Mouse (Mus musculus): Measurements from ENCODE around the gene Slc25a40.

The Slc25a40 gene

DNA sequence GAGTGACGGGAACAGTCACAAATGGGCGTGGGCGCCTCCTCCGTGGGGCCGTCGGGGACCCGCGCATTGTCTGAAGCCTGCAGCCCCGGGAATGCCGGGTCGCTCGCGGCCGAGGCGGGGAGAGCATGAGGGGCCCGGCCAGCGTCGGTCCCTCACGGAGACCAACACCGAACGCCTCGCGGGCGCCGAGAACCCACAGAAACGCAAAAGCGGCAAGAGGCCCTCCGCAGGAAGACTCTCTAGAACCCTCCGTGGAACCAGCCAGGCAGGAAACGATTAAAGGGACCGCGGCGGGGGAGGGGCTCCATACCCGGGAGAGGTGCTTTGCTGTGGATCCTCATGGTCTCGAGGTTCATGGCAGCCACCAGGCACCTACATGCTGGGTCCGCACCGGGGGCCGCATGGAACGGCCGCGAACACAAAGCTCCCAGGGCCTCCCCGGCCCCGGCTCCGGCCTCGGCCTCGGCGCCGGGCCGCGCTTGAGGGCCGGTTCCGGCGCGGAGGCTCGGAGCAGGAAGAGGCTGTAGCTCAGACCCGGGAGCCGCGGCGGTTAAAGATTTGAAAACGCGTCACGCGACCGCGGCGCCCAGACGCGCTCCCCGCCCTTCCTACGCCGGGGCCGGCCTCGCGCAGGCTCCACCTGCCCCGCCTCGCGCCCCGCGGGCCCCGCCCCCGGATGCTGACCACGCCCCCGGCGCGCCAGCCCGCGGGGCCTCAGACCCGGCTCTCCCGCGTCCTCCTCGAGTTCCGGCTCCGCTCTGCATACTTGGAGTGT lies at the start of gene Slc25a40, which contains the start of gene Dbf4:
TSS of gene Slc25a40 (plus strand) at position 694 of the 775 bp plus-strand sequence.
TSS of gene Dbf4 (minus strand) at position 560 of the 775 bp plus-strand sequence.
- DNase-seq (ENCODE audit: low spot score in 2 of 2): peak; percentile 80 to 85

DNA sequence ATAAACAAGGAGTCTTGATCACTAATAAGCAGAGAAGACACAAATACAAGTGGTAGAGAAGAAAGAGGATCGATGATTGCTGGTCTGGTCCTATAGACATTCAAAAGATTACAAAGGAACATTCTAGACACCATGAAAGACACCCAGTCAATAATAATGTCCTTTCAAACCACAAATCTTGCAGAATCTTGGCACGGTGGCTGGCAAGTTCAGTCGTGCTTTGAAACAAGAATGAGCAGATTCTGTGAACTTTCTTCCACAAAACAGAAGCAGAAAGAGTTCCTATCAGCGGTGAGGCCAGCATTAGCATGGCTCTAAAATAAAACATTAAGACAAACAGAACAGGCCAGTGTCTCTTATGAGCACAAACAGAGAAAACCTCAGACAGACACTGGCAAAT lies 49.2 kb upstream of the Slc25a40 start:
- no peak for DNase-seq (ENCODE audit: low spot score in 2 of 2)

DNA sequence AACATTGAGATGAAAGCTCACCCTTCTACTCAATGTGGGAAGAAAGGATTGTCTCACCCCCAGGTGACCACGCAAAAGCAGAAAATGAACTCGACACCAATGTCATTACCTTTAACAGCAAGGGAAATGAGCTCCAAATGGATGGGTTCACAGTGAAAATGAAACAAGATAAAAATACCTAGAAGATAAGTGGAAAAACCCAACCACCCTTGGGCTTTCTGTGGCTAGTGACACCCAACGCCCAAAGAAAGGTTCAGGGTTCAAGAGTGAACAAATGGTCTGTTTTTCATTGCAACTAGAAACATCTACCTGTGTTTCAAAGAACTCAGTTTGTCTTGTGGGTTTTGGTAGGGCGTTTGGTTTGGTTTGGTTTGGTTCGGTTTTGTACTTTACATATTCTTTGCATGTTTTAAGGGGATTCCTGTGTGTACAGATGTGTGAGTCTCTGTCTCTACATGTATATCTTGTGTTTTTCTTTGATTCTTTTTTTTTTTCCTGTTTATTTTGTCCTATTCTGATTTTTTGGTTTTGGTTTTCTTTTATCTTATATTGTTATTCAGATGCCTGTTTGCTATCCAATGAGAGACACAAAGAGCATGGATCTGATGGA lies 48.2 kb upstream of the Slc25a40 start:
- no peak for DNase-seq (ENCODE audit: low spot score in 2 of 2)

DNA sequence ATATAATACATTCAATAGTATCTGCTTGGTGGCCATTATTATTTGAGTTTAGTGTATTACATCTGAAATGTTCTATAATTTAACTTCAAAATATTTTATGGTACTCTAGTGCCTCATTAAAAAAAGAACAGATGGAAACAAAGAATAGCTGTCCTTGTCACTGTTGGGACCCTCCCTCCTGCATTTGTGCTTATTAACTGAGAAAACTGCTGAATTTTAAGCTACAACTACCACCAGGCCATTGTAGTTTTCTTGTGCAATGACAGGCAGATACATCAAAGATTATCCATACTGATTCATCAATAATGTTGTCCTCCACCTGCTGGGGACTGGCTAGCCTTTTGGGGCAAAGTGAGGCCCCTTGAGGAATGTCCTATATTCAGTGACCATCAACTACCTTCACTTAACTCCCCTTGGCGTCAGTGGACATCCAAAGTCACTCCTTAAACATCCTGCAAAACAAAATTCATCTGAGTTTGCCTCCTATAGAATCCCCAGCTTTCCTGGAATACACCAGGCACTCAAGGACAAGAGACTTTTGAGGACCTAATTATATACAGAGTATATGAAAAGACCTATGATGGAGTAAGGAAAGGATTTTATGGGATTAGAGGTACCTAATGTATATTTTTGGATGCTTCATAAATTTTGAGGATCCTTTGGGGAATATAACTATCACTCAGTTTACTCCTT lies 28.6 kb upstream of the Slc25a40 start:
- no peak for DNase-seq (ENCODE audit: low spot score in 2 of 2)

DNA sequence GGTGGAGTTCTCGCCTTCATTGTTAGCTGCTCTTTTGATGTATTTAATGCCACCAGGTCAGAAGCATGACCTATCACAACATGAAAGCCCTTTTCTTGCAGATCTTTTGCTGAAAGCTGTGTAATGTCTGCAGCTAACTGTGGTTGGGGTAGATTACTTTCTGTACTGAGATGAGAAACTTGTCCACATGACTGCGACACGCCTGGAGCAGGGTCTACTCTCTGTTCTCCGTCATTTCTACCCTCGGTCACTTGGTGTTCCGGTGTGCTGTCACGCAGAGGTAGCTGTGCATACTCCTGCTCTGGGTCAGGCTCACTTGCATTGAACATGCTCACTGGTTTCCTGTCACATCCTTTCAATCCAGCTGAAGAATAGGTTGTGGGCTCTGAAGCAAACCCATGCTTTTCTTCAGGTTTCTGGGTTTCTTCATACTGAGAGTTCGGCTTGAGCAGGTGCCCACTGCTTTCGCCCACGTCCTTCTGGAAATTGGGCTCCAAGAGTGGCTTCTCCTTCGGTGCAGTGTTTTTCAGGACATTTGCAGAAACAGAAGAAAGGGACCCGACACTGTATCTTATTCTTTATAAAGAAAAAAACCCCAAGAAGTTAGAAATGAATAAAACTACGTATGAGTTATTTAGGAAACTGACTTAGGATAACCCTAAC lies 24.9 kb upstream of the Slc25a40 start:
- peak in 1 of 2 experiments; percentile 20 for DNase-seq (ENCODE audit: low spot score in 2 of 2)

DNA sequence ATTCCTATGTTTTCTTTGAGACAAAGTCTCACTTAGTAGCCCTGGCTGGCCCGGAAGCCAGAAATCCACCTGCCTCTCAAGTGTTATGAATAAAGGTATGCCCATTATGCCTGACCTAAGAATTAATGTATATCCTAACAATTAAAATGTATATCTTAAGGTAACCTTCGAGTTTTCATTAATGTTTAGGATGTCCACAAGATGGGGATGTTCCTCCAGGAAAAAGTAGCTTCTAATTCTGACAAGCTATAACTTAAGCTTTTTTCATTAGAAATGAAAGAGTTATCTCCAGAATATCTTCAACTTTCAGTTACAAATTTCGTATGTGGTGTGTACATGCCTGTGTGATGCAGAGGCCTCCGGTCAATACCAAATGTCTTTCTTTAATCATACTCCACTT lies 13.9 kb upstream of the Slc25a40 start:
- DNase-seq (ENCODE audit: low spot score in 2 of 2): no peak

DNA sequence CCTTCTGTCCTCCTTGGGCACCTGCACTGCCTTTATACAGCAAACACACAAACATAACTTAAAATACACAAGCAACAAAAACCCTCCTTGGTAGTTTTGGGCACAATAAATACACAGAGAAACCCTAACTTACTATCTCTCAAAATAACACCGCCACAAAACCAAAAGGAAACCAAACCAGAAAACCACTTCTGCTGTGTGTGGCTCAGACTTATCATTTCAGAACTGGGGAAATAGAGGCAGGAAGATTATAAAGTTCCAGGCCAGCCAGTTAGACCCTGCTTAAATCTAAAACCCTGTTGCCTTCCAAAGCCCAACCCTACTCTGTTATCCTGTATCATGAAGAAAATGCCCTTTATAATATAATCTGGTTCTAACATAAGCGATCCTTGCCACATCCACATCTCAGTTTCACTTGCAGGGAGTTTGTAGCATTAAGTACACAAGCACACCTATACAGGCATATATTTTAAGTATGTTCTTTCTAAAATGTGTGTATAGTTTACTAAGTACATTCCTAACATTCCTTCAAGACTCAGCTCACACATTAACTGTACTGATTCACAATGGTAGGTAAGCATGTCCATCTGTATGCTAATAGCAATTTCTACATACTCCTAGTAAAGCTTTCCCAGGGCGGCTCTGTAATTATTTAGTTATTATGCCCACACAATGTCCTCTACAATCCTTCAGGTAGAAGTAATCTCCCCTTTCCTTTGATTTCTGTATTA lies 5.8 kb upstream of the Slc25a40 start:
- no peak for DNase-seq (ENCODE audit: low spot score in 2 of 2)

DNA sequence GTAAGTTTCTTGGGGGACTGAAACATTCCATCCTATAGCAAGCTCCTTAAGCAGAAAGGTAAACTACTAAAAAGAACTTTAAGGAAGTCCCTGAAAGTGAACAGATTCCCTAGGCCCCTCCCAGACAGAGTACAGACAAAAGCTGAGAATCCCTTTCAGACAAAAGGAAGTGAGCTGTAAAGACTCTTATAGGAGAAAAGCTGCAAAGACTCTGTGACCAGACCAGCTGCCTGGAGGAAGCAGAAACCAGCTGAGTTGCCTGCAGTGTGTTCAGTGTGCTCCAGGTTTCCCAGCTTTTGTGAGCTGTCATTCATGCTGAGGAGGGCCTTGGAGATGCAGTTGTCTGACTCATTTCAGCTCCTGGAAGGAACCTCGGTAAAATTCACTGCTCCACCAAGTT lies 5.2 kb upstream of the Slc25a40 start:
- DNase-seq (ENCODE audit: low spot score in 2 of 2): no peak

DNA sequence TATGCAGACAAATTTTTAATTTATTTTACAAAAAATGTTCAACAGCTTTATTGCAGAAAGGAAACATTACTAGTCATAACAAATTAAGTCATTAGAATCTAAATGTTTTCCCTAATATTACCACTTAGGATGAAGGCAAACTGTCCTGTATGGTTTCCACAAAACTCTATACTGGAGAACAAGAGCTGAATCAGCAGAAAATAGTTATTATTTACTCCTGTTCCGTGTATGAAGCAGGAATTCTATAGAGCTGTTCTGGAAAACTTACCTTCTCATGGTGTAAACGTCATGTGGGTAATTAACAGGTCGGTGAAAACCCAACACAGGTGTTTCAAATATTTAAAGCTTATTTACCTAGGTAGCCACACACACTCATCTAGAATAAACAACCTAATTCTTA lies 1.2 kb upstream of the Slc25a40 start:
- no peak for DNase-seq (ENCODE audit: low spot score in 2 of 2)

DNA sequence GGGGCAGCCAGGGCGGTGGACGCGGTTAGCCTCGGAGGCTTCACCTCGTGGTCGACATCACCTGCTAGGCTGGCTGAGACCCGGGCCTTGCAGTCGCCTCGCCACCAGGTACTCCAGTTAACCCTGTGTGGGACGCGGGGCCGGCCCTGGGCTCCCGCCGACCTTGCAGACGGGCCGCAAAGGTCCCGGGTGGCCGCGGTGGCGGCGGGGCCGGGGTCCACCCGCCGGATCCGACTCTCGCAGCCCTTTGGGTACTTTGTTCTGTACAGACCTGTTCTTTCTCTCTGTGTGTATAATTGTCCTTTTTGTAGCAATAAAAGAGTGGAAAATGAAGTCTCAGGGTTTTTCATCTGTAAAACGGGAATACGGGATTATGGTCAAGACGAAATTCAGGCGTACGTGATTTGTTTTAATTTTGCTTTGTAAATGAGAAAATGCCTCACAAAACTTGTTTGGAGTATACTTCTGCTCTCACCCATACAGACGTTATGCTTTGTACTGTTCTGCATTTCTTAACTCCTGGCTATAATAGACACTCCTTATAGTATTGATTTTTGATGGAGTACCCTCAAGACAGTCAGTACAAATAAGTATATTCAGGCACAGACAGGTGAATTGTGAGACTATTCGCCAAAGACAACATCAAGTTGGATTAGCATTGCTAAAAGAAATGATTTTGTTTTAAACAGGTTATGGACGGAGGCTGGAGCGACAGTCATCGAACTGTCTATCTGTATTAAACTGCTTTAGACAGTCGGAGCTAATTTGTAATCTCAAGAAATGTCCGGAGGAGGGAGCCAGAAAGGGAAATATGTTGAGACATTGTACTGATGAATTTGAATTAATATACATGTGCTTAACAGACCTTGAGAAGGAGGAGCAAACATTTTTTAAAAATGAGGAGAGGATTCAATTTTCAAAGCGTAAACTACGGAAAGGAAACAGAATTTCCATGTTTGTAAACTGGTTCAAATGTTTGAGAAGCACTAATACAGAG lies 580 bp downstream of the Slc25a40 start:
- DNase-seq (ENCODE audit: low spot score in 2 of 2): no peak

DNA sequence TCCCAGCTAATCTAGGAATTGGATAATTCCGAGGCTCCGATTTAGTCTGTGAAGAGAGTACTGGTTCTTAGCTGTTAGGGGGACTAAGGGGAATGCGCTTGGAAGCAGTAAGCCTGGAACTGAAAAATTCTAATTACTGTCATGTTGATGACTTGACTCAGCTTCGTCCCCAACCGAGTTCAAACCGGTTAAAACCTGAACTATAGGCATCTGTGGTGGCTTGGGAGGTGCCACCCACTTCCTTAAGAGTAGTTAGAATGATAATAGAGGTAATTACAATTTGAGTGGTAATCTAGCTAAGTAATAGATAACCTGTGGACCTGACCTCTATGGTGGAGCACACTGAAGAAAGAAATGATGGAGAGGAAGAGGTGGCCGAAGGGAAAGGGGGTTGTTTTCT lies 1.5 kb downstream of the Slc25a40 start:
- no peak for DNase-seq (ENCODE audit: low spot score in 2 of 2)

DNA sequence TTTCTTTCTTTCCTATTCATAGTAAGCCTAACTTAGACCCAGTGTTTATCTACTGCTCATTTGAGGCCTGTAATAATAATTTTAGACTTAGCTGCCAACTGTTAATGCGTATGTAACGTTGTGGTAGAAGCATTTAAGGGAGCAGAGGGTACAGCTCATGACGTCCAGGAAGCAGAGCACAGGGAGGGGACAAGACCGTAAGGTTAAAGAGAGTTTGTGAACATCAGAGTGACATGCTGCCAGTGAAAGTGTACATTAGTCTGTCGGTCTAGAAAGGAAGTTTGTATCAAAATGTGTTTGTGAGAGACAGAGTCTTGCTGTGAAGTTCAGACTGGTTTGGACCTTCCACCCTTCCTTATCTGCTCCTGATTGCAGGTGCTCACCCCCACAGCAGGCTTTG lies 3.2 kb downstream of the Slc25a40 start:
- DNase-seq (ENCODE audit: low spot score in 2 of 2): no peak

DNA sequence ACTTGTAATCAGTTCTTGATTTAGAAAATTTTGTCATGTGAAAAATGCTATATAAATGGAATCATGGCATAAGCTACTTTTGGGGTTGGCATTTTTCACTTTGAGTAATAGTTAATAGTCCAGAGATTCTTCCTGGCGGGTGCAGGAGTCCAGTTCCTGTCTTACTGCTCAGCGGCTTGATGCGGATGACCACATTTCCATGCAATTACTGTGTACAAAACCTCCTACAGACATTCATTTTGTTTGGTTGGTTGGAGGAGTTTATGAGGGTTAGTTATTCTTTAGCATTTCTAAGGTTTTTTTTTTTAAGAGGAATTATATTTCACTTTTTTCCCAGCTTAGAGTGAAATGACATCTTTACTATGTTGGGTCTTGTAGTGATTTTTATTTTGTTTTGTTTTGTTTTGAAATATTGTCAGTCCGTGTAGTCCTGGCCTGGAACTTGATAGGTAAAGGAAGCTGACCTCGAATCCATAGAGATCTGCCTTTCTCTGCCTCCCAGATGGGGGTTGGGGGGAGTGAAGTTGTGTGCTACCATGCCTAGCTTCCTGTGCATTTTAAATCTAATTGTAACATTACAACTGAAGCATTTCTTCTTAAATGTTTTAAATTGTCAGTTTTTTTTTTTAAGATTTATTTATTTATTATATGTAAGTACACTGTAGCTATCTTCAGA lies 15.0 kb downstream of the Slc25a40 start:
- DNase-seq (ENCODE audit: low spot score in 2 of 2): no peak

DNA sequence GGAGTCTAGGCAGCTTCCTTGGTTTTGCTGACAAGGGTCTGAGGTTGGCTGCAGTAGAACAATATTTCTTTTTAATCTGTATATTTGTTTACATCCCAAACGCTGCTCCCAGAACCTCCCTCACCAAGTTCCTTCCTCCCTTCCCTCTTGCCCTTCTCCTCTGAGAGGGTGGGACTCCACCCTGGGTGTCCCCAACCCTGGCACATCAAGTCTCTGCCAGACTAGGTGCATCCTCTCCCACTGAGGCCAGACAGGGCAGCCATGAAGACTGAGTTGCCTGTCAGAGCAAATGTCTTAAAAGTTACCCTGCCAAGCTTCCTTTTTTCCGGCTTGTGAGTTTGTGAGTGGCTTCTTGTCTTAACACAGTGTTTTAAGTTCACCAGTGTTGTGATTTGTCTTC lies 16.4 kb downstream of the Slc25a40 start:
- no peak for DNase-seq (ENCODE audit: low spot score in 2 of 2)

DNA sequence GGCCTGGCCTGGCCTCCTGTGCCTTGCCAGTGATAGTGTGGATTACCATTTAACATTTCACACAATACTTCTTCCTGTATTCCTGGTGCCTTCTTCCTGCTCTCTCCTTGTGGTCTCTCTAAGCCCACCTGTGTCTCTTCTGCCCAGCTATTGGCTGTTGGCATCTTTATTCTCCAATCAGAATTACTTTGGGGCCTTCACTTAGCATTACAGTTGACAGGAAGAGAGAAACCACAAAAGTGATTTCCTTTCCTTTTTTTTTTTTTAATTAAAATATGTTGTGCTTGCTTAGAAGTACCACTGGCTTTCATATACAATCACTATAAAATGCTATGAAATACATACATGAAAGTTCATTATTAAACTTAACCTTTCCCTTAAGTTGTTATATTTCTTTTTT lies 32.9 kb downstream of the Slc25a40 start:
- no peak for DNase-seq (ENCODE audit: low spot score in 2 of 2)

DNA sequence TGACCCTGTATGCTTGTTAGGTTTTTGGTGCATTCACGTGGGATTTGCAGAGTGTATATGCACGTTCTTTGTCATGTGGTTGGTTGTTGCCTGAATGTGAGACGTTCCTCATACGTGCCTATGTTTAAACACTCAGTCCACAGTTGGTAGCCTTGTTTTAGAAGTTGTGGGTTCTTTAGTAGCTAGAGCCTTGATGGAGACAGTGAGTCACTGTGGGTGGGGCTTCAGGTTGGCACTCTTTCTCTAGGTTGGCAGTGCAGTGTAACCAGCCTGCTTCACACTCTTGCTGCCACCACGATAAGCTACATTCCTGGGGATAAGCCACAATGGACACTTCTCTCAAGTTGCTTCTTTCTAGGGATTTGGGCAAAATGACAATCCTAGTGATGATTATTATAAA lies 33.9 kb downstream of the Slc25a40 start:
- no peak for DNase-seq (ENCODE audit: low spot score in 2 of 2)

DNA sequence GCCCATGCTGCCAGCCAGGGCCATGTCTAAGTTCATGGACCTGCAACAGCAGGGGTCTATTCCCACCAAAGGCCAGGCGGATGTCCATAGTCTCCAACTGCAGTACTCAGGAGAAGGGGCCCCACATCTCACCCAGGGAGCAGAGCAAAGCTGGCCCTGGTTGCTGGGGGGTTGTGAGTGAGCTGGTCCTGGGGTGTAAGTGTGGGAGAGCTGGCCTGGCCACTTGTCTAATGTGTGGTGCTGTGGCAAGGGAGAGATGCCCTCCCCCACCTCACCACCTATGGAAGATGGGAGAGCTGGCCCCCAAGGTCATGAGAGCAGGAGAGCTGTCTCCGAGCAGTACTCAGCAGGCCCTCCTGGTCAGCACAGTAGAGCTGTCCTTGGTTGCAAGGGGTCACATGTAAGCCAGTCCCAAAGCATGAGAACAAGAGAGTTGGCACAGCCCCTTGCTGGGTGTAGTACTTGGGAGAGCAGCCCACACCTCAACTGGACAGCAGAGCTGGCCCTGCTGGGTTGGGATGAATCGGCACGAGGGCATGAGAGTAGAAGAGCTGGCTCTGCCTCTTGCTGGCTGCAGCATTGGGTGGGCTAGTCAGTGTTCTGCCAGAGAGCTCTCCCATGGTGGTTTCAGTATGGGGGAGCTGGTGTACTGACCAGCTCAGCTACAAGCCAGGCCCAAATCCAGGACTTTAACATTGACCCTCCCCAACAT lies 65.5 kb downstream of the Slc25a40 start:
- DNase-seq (ENCODE audit: low spot score in 2 of 2): no peak

DNA sequence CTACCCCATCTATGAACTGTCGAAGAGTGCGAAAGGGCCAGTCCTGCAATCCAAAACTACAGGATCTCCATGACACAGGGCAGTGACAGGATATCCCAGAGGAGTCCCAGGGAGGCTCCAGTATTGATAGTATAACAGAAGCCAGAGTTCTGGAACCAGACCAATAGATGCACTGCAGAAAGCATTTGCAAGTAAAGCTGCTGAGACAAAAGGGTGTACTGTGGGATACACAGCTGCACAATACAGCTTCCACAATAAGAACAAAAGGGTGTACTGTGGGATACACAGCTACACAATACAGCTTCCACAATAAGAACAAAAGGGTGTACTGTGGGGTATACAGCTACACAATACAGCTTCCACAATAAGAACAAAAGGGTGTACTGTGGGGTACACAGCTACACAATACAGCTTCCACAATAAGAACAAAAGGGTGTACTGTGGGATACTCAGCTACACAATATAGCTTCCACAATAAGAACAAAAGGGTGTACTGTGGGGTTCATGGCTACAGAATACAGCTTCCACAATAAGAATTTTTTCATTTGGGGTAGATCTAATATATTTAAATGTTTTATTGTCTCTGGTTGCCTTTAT lies 66.1 kb downstream of the Slc25a40 start:
- DNase-seq (ENCODE audit: low spot score in 2 of 2): no peak
